Mouse (Mus musculus): Measurements from ENCODE around the gene 4930402F06Rik. TPM values are rescaled to one million over a fixed set of nuclear protein-coding genes. Genes with fewer than 3 reads are reported as not detected.

Gene 4930402F06Rik
- total RNA-seq, 4 experiments from 2014 or later = not detected

- DNase-seq (ENCODE audit: low spot score in 2 of 2) = no peak
These were observed 20.3 kb upstream of the 4930402F06Rik start for GRCm38 (mm10) chr2:35417231-35417630.

- no peak for DNase-seq (ENCODE audit: low spot score in 2 of 2)
These were observed 19.5 kb upstream of the 4930402F06Rik start for GRCm38 (mm10) chr2:35416473-35416872.

GRCm38 (mm10) chr2:35412810-35413209 lies 15.8 kb upstream of the 4930402F06Rik start:
- DNase-seq (ENCODE audit: low spot score in 2 of 2) = no peak

- no peak for DNase-seq (ENCODE audit: low spot score in 2 of 2)
These were observed 15.3 kb upstream of the 4930402F06Rik start for GRCm38 (mm10) chr2:35412246-35412645.

- DNase-seq (ENCODE audit: low spot score in 2 of 2) = no peak
These were observed 14.7 kb upstream of the 4930402F06Rik start for GRCm38 (mm10) chr2:35411640-35412190.

- DNase-seq (ENCODE audit: low spot score in 2 of 2) = no peak
These were observed 12.5 kb upstream of the 4930402F06Rik start for GRCm38 (mm10) chr2:35409466-35409865.

GRCm38 (mm10) chr2:35408409-35409110 lies 11.6 kb upstream of the 4930402F06Rik start:
- no peak for DNase-seq (ENCODE audit: low spot score in 2 of 2)

GRCm38 (mm10) chr2:35407878-35408277 lies 10.9 kb upstream of the 4930402F06Rik start:
- no peak for DNase-seq (ENCODE audit: low spot score in 2 of 2)

- DNase-seq (ENCODE audit: low spot score in 2 of 2) = no peak
These were observed 10.3 kb upstream of the 4930402F06Rik start for GRCm38 (mm10) chr2:35407266-35407665.

GRCm38 (mm10) chr2:35406611-35407010 lies 9.6 kb upstream of the 4930402F06Rik start:
- DNase-seq (ENCODE audit: low spot score in 2 of 2) = no peak

GRCm38 (mm10) chr2:35402391-35402790 lies 5.4 kb upstream of the 4930402F06Rik start:
- DNase-seq (ENCODE audit: low spot score in 2 of 2) = no peak

GRCm38 (mm10) chr2:35400739-35401138 lies 3.8 kb upstream of the 4930402F06Rik start:
- DNase-seq (ENCODE audit: low spot score in 2 of 2) = no peak

GRCm38 (mm10) chr2:35398184-35398828 lies 1.3 kb upstream of the 4930402F06Rik start:
- DNase-seq (ENCODE audit: low spot score in 2 of 2) = no peak

- DNase-seq (ENCODE audit: low spot score in 2 of 2) = peak; percentile 53
These were observed 707 bp upstream of the 4930402F06Rik start for GRCm38 (mm10) chr2:35397590-35398173.

- no peak for DNase-seq (ENCODE audit: low spot score in 2 of 2)
These were observed 11.5 kb downstream of the 4930402F06Rik start for GRCm38 (mm10) chr2:35385441-35385871.

GRCm38 (mm10) chr2:35379306-35379705 lies 17.7 kb downstream of the 4930402F06Rik start:
- DNase-seq (ENCODE audit: low spot score in 2 of 2) = no peak

GRCm38 (mm10) chr2:35377600-35377999 lies 19.4 kb downstream of the 4930402F06Rik start:
- no peak for DNase-seq (ENCODE audit: low spot score in 2 of 2)

- no peak for DNase-seq (ENCODE audit: low spot score in 2 of 2)
These were observed 24.0 kb downstream of the 4930402F06Rik start for GRCm38 (mm10) chr2:35373003-35373402.

GRCm38 (mm10) chr2:35370686-35371085 lies 26.3 kb downstream of the 4930402F06Rik start:
- DNase-seq (ENCODE audit: low spot score in 2 of 2) = no peak

- DNase-seq (ENCODE audit: low spot score in 2 of 2) = no peak
These were observed 29.3 kb downstream of the 4930402F06Rik start, which contains the start of gene 4930568D16Rik for GRCm38 (mm10) chr2:35367629-35368028. 4930568D16Rik (minus strand) TSS chr2:35367729.

- no peak for DNase-seq (ENCODE audit: low spot score in 2 of 2)
These were observed 47.8 kb downstream of the 4930402F06Rik start for GRCm38 (mm10) chr2:35349184-35349583.

- no peak for DNase-seq (ENCODE audit: low spot score in 2 of 2)
These were observed 51.0 kb downstream of the 4930402F06Rik start for GRCm38 (mm10) chr2:35345984-35346383.
